Mouse (Mus musculus): ENCODE measurements at regions not wholly inside any gene's neighbourhood (a gene's known extent, or its start where the extent isn't known, plus 50 kb on each side); places are given as distances from the start of the nearest gene placed in this dataset.

GRCm38 (mm10) chr2:167847281-167848077, 84.4 kb upstream of the Ptpn1 start:
- no peaks in the 10 kb centered on the region for H3K79me3 ChIP-seq (ENCODE audit: low read depth)
- H3K27me3 ChIP-seq (ENCODE audit: control insufficient read depth, insufficient read depth, insufficient read length), result no peaks in the 10 kb centered on the region
- no peak overlapping the region for H3K4me3 ChIP-seq (ENCODE audit: insufficient read depth, poor library complexity, severe bottlenecking)
- no peak overlapping the region for H3ac ChIP-seq (ENCODE audit: control insufficient read depth, insufficient read length, low read depth)
- H3K79me2 ChIP-seq (ENCODE audit: control insufficient read depth, insufficient read depth), result no peaks in the 10 kb centered on the region
- no peaks in the 10 kb centered on the region for H3K36me3 ChIP-seq (ENCODE audit: control insufficient read depth, insufficient read depth)
- TF ChIP-seq MYOD1 (IDR thresholded peaks at IDR 0.05; ENCODE audit: control insufficient read depth, insufficient read length, low read depth) (no peak), CTCF (IDR thresholded peaks at IDR 0.05; ENCODE audit: control insufficient read depth, insufficient read depth, insufficient read length) (no peak)

DNA sequence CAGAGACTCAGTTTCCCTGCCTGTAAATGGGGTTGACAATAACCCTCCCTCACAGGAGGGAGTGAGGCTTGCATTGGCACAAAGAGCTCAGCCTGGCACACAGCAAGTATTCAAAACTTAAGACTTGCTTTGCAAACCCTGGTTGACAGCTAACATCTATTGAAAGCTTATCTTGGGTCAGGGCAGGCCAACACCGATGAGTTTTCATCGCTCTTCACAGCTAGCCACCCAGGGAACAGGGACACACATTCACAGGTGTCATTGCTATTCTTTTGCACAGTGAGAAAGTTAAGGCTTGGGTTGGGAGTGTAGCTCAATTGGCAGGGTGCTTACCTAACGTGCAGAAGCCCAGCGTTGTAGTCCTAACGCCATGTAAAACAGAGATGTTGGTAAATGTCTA, 86.5 kb upstream of the Ptpn1 start:
- Histone ChIP-seq H3K36me3 (ENCODE audit: control insufficient read depth, insufficient read depth) (no peaks in the 10 kb centered on the region), H3K27me3 (ENCODE audit: control insufficient read depth, insufficient read depth, insufficient read length) (no peaks in the 10 kb centered on the region), H3ac (ENCODE audit: control insufficient read depth, insufficient read length, low read depth) (no peak overlapping the region), H3K79me2 (ENCODE audit: control insufficient read depth, insufficient read depth) (no peaks in the 10 kb centered on the region), H3K79me3 (ENCODE audit: low read depth) (no peaks in the 10 kb centered on the region), H3K4me3 (ENCODE audit: insufficient read depth, poor library complexity, severe bottlenecking) (no peak overlapping the region)
- TF ChIP-seq CEBPB (IDR thresholded peaks at IDR 0.05; ENCODE audit: low read depth) (no peak), FOSL1 (IDR thresholded peaks at IDR 0.05; ENCODE audit: insufficient read depth, low read length, poor library complexity, severe bottlenecking) (no peak), USF1 (IDR thresholded peaks at IDR 0.05; ENCODE audit: low read depth) (no peak), MYOG (IDR thresholded peaks at IDR 0.05; ENCODE audit: control insufficient read depth, extremely low read depth, insufficient read length) (no peak), MAX (IDR thresholded peaks at IDR 0.05) (no peak), MYOD1 (IDR thresholded peaks at IDR 0.05; ENCODE audit: control insufficient read depth, insufficient read length, low read depth) (no peak), CTCF (IDR thresholded peaks at IDR 0.05; ENCODE audit: control insufficient read depth, insufficient read depth, insufficient read length) (no peak)

- no peaks in the 10 kb centered on the region for H3K79me3 ChIP-seq (ENCODE audit: low read depth)
- no peaks in the 10 kb centered on the region for H3K79me2 ChIP-seq (ENCODE audit: control insufficient read depth, insufficient read depth)
- H3K27me3 ChIP-seq (ENCODE audit: control insufficient read depth, insufficient read depth, insufficient read length), result no peaks in the 10 kb centered on the region
- no peaks in the 10 kb centered on the region for H3K36me3 ChIP-seq (ENCODE audit: control insufficient read depth, insufficient read depth)
- TF ChIP-seq FOSL1 (IDR thresholded peaks at IDR 0.05; ENCODE audit: insufficient read depth, low read length, poor library complexity, severe bottlenecking) (no peak), MYOD1 (IDR thresholded peaks at IDR 0.05; ENCODE audit: control insufficient read depth, insufficient read length, low read depth) (no peak), USF1 (IDR thresholded peaks at IDR 0.05; ENCODE audit: low read depth) (no peak), MYOG (IDR thresholded peaks at IDR 0.05; ENCODE audit: control insufficient read depth, extremely low read depth, insufficient read length) (no peak), MAX (IDR thresholded peaks at IDR 0.05) (no peak), CEBPB (IDR thresholded peaks at IDR 0.05; ENCODE audit: low read depth) (no peak), CTCF (IDR thresholded peaks at IDR 0.05; ENCODE audit: control insufficient read depth, insufficient read depth, insufficient read length) (no peak)
- H3ac ChIP-seq (ENCODE audit: control insufficient read depth, insufficient read length, low read depth), result no peak overlapping the region
- no peak overlapping the region for H3K4me3 ChIP-seq (ENCODE audit: insufficient read depth, poor library complexity, severe bottlenecking)
These were observed 87.3 kb upstream of the Ptpn1 start for GRCm38 (mm10) chr2:167844556-167844955.

DNA sequence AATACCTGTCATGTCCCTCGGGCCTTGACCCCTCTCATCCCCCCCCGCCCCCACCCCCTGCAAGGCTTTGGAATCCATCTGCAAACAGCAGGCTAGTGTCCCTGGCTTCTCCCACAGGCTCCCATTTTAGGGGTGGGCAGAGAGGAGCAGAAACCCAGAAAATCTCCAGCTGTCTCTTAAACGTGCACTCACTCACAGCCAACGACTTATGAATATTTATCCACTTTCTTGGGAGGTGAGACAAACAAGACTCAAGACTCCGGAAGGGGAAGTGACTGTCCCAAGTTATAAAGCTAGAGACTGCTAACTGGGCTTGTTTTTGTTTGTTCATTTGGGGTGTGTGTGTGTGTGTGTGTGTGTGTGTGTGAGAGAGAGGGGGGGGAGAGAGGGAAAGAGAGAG, 87.9 kb upstream of the Ptpn1 start:
- Histone ChIP-seq H3K27me3 (ENCODE audit: control insufficient read depth, insufficient read depth, insufficient read length) (no peaks in the 10 kb centered on the region), H3K4me3 (ENCODE audit: insufficient read depth, poor library complexity, severe bottlenecking) (no peak overlapping the region), H3ac (ENCODE audit: control insufficient read depth, insufficient read length, low read depth) (no peak overlapping the region), H3K36me3 (ENCODE audit: control insufficient read depth, insufficient read depth) (no peaks in the 10 kb centered on the region), H3K79me3 (ENCODE audit: low read depth) (no peaks in the 10 kb centered on the region), H3K79me2 (ENCODE audit: control insufficient read depth, insufficient read depth) (no peaks in the 10 kb centered on the region)
- TF ChIP-seq USF1 (IDR thresholded peaks at IDR 0.05; ENCODE audit: low read depth), result no peak
- no peak for TF ChIP-seq CTCF (IDR thresholded peaks at IDR 0.05; ENCODE audit: control insufficient read depth, insufficient read depth, insufficient read length)
- no peak for TF ChIP-seq MAX (IDR thresholded peaks at IDR 0.05)
- TF ChIP-seq MYOD1 (IDR thresholded peaks at IDR 0.05; ENCODE audit: control insufficient read depth, insufficient read length, low read depth), result no peak
- TF ChIP-seq CEBPB (IDR thresholded peaks at IDR 0.05; ENCODE audit: low read depth), result no peak
- TF ChIP-seq MYOG (IDR thresholded peaks at IDR 0.05; ENCODE audit: control insufficient read depth, extremely low read depth, insufficient read length), result no peak
- TF ChIP-seq FOSL1 (IDR thresholded peaks at IDR 0.05; ENCODE audit: insufficient read depth, low read length, poor library complexity, severe bottlenecking), result no peak

DNA sequence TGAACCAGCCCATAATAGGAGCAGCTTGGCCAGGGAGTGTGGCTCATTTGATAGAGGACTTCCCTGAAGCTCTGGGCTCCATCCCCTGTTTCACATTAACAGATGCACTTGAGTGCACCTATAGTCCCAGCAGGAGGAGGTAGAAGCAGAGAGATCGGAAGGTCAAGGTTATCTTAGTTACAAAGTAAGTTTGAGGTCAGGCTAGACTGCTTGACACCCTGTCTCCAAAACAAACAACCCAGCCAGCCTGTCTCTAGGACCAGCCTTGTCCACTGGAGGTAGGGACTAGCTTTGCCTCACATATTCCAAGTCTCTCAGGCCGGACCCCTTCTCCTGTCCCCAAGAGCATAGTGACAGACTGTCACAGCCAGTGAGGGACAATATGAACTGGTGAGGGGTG, 88.9 kb upstream of the Ptpn1 start:
- no peak overlapping the region for H3K4me3 ChIP-seq (ENCODE audit: insufficient read depth, poor library complexity, severe bottlenecking)
- no peak for TF ChIP-seq CTCF (IDR thresholded peaks at IDR 0.05; ENCODE audit: control insufficient read depth, insufficient read depth, insufficient read length)
- no peak for TF ChIP-seq USF1 (IDR thresholded peaks at IDR 0.05; ENCODE audit: low read depth)
- no peak for TF ChIP-seq CEBPB (IDR thresholded peaks at IDR 0.05; ENCODE audit: low read depth)
- TF ChIP-seq MYOG (IDR thresholded peaks at IDR 0.05; ENCODE audit: control insufficient read depth, extremely low read depth, insufficient read length), result no peak
- no peak for TF ChIP-seq MAX (IDR thresholded peaks at IDR 0.05)
- TF ChIP-seq FOSL1 (IDR thresholded peaks at IDR 0.05; ENCODE audit: insufficient read depth, low read length, poor library complexity, severe bottlenecking), result no peak
- TF ChIP-seq MYOD1 (IDR thresholded peaks at IDR 0.05; ENCODE audit: control insufficient read depth, insufficient read length, low read depth), result no peak
- no peaks in the 10 kb centered on the region for H3K27me3 ChIP-seq (ENCODE audit: control insufficient read depth, insufficient read depth, insufficient read length)
- H3K79me2 ChIP-seq (ENCODE audit: control insufficient read depth, insufficient read depth), result no peaks in the 10 kb centered on the region
- H3ac ChIP-seq (ENCODE audit: control insufficient read depth, insufficient read length, low read depth), result no peak overlapping the region
- H3K36me3 ChIP-seq (ENCODE audit: control insufficient read depth, insufficient read depth), result no peaks in the 10 kb centered on the region
- H3K79me3 ChIP-seq (ENCODE audit: low read depth), result no peaks in the 10 kb centered on the region

GRCm38 (mm10) chr2:167842473-167842872, 89.4 kb upstream of the Ptpn1 start:
- Histone ChIP-seq H3ac (ENCODE audit: control insufficient read depth, insufficient read length, low read depth) (no peak overlapping the region), H3K4me3 (ENCODE audit: insufficient read depth, poor library complexity, severe bottlenecking) (no peak overlapping the region), H3K36me3 (ENCODE audit: control insufficient read depth, insufficient read depth) (no peaks in the 10 kb centered on the region), H3K79me2 (ENCODE audit: control insufficient read depth, insufficient read depth) (no peaks in the 10 kb centered on the region), H3K27me3 (ENCODE audit: control insufficient read depth, insufficient read depth, insufficient read length) (no peaks in the 10 kb centered on the region), H3K79me3 (ENCODE audit: low read depth) (no peaks in the 10 kb centered on the region)
- TF ChIP-seq USF1 (IDR thresholded peaks at IDR 0.05; ENCODE audit: low read depth) (no peak), CEBPB (IDR thresholded peaks at IDR 0.05; ENCODE audit: low read depth) (no peak), MYOG (IDR thresholded peaks at IDR 0.05; ENCODE audit: control insufficient read depth, extremely low read depth, insufficient read length) (no peak), MAX (IDR thresholded peaks at IDR 0.05) (no peak), FOSL1 (IDR thresholded peaks at IDR 0.05; ENCODE audit: insufficient read depth, low read length, poor library complexity, severe bottlenecking) (no peak), MYOD1 (IDR thresholded peaks at IDR 0.05; ENCODE audit: control insufficient read depth, insufficient read length, low read depth) (no peak), CTCF (IDR thresholded peaks at IDR 0.05; ENCODE audit: control insufficient read depth, insufficient read depth, insufficient read length) (no peak)

Data from C2C12 (cell line).